Mouse (Mus musculus): ENCODE measurements at regions not wholly inside any gene's neighbourhood (a gene's known extent, or its start where the extent isn't known, plus 50 kb on each side); places are given as distances from the start of the nearest gene placed in this dataset.

GRCm38 (mm10) chr4:33799110-33799509, 125.3 kb upstream of the Cnr1 start:
- no peak for DNase-seq

DNA sequence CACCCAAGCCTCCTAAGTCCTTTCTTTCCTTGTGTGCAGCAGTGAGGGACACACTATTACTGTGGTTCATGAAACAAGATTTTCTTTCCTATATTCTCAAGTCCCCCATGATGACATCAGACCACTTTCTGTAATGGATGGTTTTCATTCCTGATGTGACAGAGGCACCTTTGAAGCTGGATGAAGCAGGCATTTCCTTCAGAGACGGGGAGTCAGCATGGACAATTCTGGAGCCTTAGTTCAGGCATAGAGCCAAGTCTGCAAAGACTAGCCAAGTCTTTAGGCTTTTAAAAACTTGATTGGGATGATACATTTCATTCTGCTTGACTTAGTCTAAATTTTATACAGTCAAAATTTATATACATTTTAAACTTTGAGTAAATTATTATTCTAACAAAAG, 124.6 kb upstream of the Cnr1 start:
- no peak for DNase-seq

DNA sequence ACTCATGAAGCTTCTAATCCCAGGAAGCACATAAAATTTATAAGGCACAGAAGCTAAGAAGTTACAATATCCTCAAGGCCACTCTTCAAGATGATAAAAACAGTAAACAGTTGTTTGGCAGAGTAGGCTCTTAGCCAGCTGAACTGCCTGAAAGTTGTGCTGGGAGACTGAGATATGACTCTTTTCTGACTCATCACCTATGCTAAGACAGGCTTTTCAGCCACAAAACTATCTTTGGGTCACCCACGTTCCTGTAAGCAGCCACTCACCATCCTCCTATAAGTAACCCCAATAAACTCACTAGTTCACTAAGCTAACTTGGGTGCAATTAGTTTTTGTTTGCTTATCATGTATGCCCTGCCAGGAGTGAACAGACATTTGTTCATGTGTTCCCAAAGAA, 112.1 kb upstream of the Cnr1 start:
- no peak for DNase-seq

DNA sequence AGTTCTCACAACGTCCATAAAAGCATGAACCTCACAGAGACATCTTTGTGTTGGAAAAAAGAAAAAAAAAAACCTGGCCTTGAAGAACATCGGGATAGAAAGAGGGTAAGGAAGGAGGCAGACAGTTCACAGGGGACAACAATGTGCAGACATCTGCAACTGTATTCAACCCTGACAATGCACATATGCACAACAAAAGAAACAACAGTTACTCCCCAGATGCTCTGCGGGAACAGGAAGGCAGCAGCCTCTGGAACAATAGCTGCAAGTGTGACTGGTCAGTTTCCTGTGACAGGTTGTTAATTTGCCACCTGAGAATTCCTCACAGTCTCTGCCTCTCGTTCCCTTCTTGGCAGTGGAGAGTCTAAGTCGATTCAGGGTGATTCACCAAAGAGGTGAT, 100.5 kb upstream of the Cnr1 start:
- no peak for DNase-seq

DNA sequence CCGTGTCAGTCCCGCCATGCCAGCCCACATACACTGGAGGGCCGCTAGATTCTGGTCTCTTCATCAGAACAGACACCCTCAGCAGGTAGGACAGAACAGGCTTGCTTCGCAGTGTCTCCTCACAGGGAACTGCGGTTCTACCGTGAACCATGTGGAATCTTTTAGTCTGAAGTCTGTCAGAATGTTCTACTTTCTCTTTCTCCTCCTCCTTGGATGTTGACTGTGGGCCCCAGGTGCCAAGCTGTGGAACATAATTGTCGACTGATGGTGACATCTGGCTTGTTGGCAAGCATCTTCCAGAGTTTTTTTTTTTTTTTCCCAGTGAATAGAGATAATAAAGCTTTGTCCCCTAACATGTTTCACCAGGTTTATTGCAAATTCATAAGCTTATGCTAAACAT, 91.3 kb upstream of the Cnr1 start:
- DNase-seq: no peak

DNA sequence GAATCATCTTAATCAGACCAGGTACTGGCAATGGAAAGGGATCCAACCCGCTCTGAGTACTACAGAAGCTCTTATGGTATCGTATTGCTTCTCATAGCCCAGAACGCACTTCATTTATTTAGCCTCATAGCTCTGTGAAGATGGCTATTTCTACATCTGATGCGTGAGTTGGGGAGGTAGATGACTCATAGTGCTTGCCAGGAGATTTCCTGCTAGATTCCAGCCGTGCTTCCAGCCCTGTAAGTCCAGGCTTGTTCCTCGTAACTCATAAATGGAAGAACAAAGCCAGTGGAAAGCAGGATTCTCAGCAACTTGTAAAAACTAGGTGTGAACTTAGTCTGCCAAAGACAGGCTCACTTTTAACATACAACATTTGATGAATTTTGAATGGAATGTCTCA, 86.0 kb upstream of the Cnr1 start:
- DNase-seq: no peak

DNA sequence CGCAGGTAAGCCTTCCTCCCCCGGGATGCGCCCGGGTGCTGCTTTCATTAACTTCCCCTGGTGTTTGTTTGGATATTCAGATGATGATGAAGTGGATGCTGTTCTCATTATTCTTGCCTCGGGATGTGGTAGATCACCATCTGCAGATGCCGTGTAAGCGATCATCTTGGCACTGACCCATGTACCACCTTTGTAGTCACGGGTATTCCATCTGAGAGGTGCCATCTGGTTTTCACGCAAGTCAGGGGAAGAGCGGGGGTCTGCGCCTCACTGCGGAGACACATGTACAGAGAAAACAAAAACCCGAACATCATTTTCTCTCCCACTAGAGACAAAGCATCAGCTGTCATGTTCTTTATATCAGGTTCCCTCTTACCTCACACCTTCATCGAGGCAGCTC, 84.3 kb upstream of the Cnr1 start:
- no peak for DNase-seq

- DNase-seq: no peak
These were observed 78.6 kb upstream of the Cnr1 start for GRCm38 (mm10) chr4:33845611-33846395.

- no peak for DNase-seq
These were observed 74.1 kb upstream of the Cnr1 start for GRCm38 (mm10) chr4:33850249-33850648.

DNA sequence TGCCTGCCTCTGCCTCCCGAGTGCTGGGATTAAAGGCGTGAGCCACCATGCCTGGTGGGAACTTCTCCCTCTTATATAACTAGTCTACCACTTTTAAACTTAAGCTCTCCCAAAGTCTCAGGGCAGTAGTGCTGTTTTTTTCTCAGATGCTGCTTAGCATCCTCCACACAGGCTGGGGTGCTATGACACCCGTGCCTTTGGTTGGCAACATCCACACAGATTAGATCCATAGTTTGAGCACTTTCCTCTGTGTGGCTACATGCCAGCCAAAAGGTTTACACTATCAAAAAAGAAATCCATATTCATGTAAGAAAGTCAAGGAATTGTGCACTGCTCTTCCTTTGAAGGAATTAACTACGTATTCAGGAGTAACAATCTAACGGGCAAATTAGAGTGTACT, 72.1 kb upstream of the Cnr1 start:
- DNase-seq: no peak

- DNase-seq: no peak
These were observed 69.3 kb upstream of the Cnr1 start for GRCm38 (mm10) chr4:33855112-33855511.

- DNase-seq: no peak
These were observed 57.3 kb upstream of the Cnr1 start for GRCm38 (mm10) chr4:33867126-33867525.

DNA sequence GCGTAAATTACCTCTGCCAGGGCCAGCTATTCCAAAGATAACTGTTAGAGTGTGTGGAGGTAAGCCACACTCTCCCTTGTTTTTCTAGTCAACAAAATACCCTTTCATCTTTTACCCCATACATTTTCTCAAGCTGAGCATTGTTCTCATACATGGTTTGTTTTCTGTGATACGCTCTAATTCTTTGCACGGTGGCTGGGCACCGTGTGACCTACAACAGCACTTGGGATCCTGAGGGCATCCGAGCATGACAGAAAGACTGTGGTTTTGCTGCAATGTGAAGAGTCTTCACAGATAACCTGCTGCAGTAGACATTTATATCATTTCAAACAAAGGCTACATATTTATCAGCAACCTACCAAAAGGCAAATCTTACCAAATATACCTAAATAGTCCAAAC, 55.1 kb upstream of the Cnr1 start:
- DNase-seq: no peak

Measured in lung, postnatal 4 days (tissue).